29 mouse cellular contexts compared by ENCODE assay signal in genomic region chr9:65611969-65612486, GRCm38 (mm10). TPM values are rescaled to one million over a fixed set of nuclear protein-coding genes. Genes with fewer than 3 reads are reported as not detected.
"Had no signal": no experiment of that assay in that cellular context is flagged by ENCODE, and none has a peak within 500 bp of the region (broad histone marks: within the 10 kb centered on the region; RNA-seq: fewer than 3 reads in every experiment).

No protein-coding gene starts in this region.

- H3K9ac ChIP-seq: forebrain, postnatal 0 days; heart, embryonic 15.5 days; hindbrain, embryonic 12.5 days; hindbrain, embryonic 14.5 days; intestine, embryonic 15.5 days; limb, embryonic 13.5 days; limb, embryonic 15.5 days; liver, embryonic 14.5 days had no signal

- H3K9me3 ChIP-seq: heart, embryonic 13.5 days; heart, embryonic 15.5 days; hindbrain, embryonic 10.5 days; hindbrain, embryonic 12.5 days; intestine, embryonic 15.5 days; limb, embryonic 13.5 days; limb, embryonic 15.5 days had no signal

- DNase-seq: forebrain, postnatal 0 days; gastrocnemius, postnatal 14 days; gastrocnemius, postnatal 36 days; heart, adult 18-20 months; heart, postnatal 4 days; kidney, adult 18-20 months; kidney, adult 8-10 months; kidney, postnatal 10 days; kidney, postnatal 36 days; layer of hippocampus, adult 9-11 months; layer of hippocampus, postnatal 36 days; left cerebral cortex, postnatal 4 days had no signal

- H3K27ac ChIP-seq: hindbrain, embryonic 10.5 days; hindbrain, embryonic 12.5 days; hindbrain, embryonic 14.5 days; intestine, embryonic 15.5 days; limb, embryonic 13.5 days; limb, embryonic 15.5 days; liver, embryonic 14.5 days had no signal

- ATAC-seq: forebrain, postnatal 0 days; hindbrain, embryonic 16.5 days; inflammation-experienced regulatory T-cells, adult 6 months; intestine, embryonic 15.5 days; intestine, postnatal 0 days had no signal

- H3K27me3 ChIP-seq: heart, embryonic 13.5 days; heart, embryonic 15.5 days; hindbrain, embryonic 12.5 days; intestine, embryonic 15.5 days; limb, embryonic 13.5 days; limb, embryonic 15.5 days had no signal

- H3K4me1 ChIP-seq: hindbrain, embryonic 10.5 days; hindbrain, embryonic 12.5 days; intestine, embryonic 15.5 days; limb, embryonic 13.5 days; limb, embryonic 15.5 days had no signal

- H3K4me3 ChIP-seq: heart, embryonic 13.5 days; heart, embryonic 15.5 days; hindbrain, embryonic 10.5 days; hindbrain, embryonic 12.5 days; intestine, embryonic 15.5 days; limb, embryonic 13.5 days; limb, embryonic 15.5 days had no signal

- H3K4me2 ChIP-seq: heart, embryonic 11.5 days; heart, embryonic 13.5 days; heart, embryonic 15.5 days; hindbrain, embryonic 12.5 days; hindbrain, embryonic 14.5 days; intestine, embryonic 15.5 days; limb, embryonic 13.5 days; limb, embryonic 15.5 days had no signal

- H3K36me3 ChIP-seq: heart, embryonic 13.5 days; heart, embryonic 15.5 days; hindbrain, embryonic 10.5 days; hindbrain, embryonic 12.5 days; intestine, embryonic 15.5 days; limb, embryonic 13.5 days; limb, embryonic 15.5 days had no signal

RNA-seq across cellular contexts. Expression of gene Pif1, which starts 25.1 kb away (rescaled TPM):
- total RNA-seq: gastrocnemius, adult 18-20 months; gastrocnemius, adult 8-10 months; heart, adult 18-20 months; heart, adult 8-10 months; heart, postnatal 25 days had no signal
